Mouse (Mus musculus) adrenal gland, adult 2 months (tissue): ENCODE data around the gene Prim1. TPM values are rescaled to one million over a fixed set of nuclear protein-coding genes. Genes with fewer than 3 reads are reported as not detected.
A peak's percentile ranks its signal among the peaks of the same experiment; 100 is the strongest.

Experiments
- DNase-seq: peaks from one replicate; pipeline ENCODE4 v3.0.0; 2021
- long read RNA-seq: library from polyadenylated mRNA; stranded (forward); transcript quantifications from one replicate; pipeline ENCODE4 v2.0.0, GENCODE M21; 2021
- polyA plus RNA-seq: library from polyadenylated mRNA; depleted of rRNA; stranded (reverse); fragments of >200 nt; gene quantifications from 2 replicates; pipeline ENCODE4 v1.2.3, GENCODE M21; 2012; rRNA removed
- total RNA-seq, 2 experiments: library from RNA; stranded (reverse); gene quantifications; 2 replicates each; pipeline ENCODE4 v1.2.3; 2021

Prim1 gene
- total RNA-seq (1 to 10 TPM; 2.3 to 4.4 TPM), polyA plus RNA-seq (0.26 and 0.56 TPM in 2 replicates)
- long read RNA-seq, partial matches to known transcripts = 0 of 3 reads
- long read RNA-seq, other reads (novel, unspliced or antisense) = 0 of 3 reads

- DNase-seq = peak; percentile 83
These were observed at the start of gene Prim1 for GRCm38 (mm10) chr10:128015068-128015934. Gene Prim1, plus strand, starts transcription at chr10:128015168.

GRCm38 (mm10) chr10:127966506-127966905 is 48.5 kb upstream of the Prim1 start:
- no peak for DNase-seq

GRCm38 (mm10) chr10:127969820-127970219 is 45.1 kb upstream of the Prim1 start:
- DNase-seq = no peak

GRCm38 (mm10) chr10:127970359-127970831 is 44.6 kb upstream of the Prim1 start:
- peak; percentile 8 for DNase-seq

- no peak for DNase-seq
These were observed 43.8 kb upstream of the Prim1 start for GRCm38 (mm10) chr10:127971135-127971534.

- no peak for DNase-seq
These were observed 40.9 kb upstream of the Prim1 start for GRCm38 (mm10) chr10:127974062-127974461.

GRCm38 (mm10) chr10:127975503-127975902 is 39.5 kb upstream of the Prim1 start:
- DNase-seq = no peak

GRCm38 (mm10) chr10:127984650-127985049 is 30.3 kb upstream of the Prim1 start:
- DNase-seq = peak; percentile 37

GRCm38 (mm10) chr10:127985601-127986000 is 29.4 kb upstream of the Prim1 start:
- DNase-seq = no peak

GRCm38 (mm10) chr10:127996690-127997089 is 18.3 kb upstream of the Prim1 start:
- no peak for DNase-seq

- DNase-seq = no peak
These were observed 16.7 kb upstream of the Prim1 start for GRCm38 (mm10) chr10:127998260-127998659.

GRCm38 (mm10) chr10:128003281-128003801 is 11.6 kb upstream of the Prim1 start:
- DNase-seq = no peak

GRCm38 (mm10) chr10:128004918-128005317 is 10.1 kb upstream of the Prim1 start:
- peak; percentile 9 for DNase-seq

GRCm38 (mm10) chr10:128005479-128005878 is 9.5 kb upstream of the Prim1 start:
- DNase-seq = no peak

- DNase-seq = no peak
These were observed 7.5 kb upstream of the Prim1 start, which contains the start of gene Hsd17b6 for GRCm38 (mm10) chr10:128007446-128007845. Gene Hsd17b6, minus strand, starts transcription at chr10:128007611.

GRCm38 (mm10) chr10:128008207-128008889 is 6.6 kb upstream of the Prim1 start:
- DNase-seq = peak; percentile 72

- no peak for DNase-seq
These were observed 5.2 kb upstream of the Prim1 start for GRCm38 (mm10) chr10:128009735-128010134.

GRCm38 (mm10) chr10:128022196-128022595 is 7.2 kb downstream of the Prim1 start:
- no peak for DNase-seq

- no peak for DNase-seq
These were observed 8.5 kb downstream of the Prim1 start for GRCm38 (mm10) chr10:128023496-128023895.

- no peak for DNase-seq
These were observed 15.0 kb downstream of the Prim1 start for GRCm38 (mm10) chr10:128029931-128030330.

GRCm38 (mm10) chr10:128030860-128031259 is 15.9 kb downstream of the Prim1 start:
- no peak for DNase-seq

GRCm38 (mm10) chr10:128036746-128037425 is 21.9 kb downstream of the Prim1 start:
- peak; percentile 73 for DNase-seq
